Mouse (Mus musculus) ovary, postnatal 10 days (tissue): ENCODE data around the gene Mfap5.
A peak's percentile ranks its signal among the peaks of the same experiment; 100 is the strongest.
"Not testable (repeated sequence)": the region's sequence is repeated elsewhere in the genome, so short reads cannot be mapped to it uniquely, and the experiment has no call there.

Experiments
- DNase-seq: peaks from one replicate; pipeline ENCODE4 v3.0.0; 2022; ENCODE audit warnings: low spot score

Mfap5 gene

GRCm38 (mm10) chr6:122561005-122561404, 55.4 kb downstream of the Mfap5 start:
- DNase-seq: no peak

- peak; percentile 20 for DNase-seq
These were observed 56.8 kb downstream of the Mfap5 start for GRCm38 (mm10) chr6:122562463-122562862.

DNA sequence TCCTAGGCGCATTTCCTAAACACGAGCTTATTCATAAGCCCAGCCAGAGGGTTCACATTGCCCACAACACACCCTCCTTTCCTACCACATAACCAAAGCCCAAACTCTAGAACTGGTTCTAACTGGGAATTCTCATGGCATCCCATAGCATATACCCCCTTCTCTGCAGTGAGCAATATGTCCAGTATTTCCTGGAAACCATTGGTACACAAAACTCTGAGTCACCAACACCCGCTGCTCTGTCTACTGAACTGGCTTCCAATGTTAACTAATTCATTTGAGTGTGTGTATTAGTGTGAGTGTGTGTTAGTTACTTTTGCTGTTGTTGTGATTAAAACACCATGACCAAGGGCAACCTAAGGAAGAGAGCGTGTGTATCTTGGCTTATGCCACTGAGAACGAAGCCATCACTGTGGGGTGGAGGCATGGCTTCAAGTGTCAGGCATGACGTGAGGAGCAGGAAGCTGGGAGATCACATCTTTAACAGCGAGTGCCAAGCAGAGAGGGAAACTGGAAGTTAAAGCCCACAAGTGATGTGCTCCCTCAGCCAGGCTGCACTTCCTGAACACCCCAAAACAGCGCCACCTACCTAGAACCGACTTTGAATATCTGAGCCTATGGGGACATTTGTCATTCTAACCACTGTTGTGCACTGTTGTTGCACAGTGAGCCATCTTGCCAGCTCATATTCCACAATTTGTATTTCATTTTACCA, 59.6 kb downstream of the Mfap5 start:
- DNase-seq: no peak

DNA sequence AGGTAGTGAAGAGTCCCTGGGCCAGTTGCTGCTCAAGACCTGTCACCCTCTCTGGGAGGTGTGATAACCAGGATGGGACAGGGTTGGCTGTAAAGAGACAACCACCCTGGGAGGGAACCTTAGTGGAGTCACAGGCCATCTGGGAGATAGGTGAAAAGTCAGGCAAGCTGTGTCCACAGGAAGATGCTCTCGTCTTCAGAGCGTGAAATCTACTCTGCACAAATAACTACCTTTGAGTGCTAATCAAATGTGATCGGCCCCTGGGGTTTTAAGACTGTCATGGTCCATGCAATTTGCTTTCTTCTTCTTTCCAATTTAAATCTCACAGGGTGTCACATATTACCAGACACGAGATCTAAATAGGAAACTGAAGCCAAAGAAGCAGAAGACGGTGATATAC, 63.5 kb downstream of the Mfap5 start:
- DNase-seq: no peak

- DNase-seq: no peak
These were observed 64.1 kb downstream of the Mfap5 start for GRCm38 (mm10) chr6:122569762-122570161.

DNA sequence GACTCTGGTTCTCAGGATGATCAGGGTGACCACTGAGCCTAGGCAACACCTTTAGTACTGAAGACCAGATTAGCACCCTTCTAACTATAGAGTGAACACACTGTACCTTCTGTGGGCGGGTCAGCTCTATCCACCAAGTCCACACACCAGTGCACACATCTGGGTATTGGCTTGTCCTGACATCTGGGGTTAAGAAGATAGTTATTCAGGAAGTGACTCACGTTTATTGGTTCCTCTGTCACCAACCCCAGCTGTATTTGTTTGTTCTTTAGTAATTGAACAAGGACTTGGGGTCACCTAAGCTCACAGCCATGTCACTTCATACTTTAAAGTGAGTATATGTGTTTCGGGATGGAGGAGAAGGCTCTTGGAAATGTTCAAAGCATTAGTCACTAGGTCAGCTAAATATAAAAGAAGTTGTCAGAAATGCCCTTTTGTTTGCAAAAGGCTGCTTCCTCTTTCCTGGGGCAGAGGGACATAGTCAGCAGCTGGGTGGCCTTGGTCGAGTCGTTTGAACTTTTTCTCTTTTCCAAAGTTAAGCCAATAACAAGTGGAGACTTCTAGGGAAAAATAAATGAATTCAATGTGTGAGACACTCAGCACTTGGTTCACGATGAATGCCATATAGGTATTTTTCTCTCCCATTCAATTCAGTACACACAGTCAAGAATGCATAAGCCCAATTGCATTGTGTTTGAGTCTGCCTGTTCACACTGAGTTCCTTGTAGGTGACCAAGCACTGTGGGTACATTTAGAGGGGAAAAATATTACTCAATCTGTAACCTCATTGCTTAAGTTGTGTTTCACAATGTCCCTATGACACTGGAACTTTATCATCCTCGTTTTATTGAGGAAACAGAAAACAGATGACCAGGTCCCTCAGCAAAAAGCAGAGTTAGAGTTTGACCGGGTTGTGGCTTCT, 65.3 kb downstream of the Mfap5 start:
- DNase-seq: no peak

DNA sequence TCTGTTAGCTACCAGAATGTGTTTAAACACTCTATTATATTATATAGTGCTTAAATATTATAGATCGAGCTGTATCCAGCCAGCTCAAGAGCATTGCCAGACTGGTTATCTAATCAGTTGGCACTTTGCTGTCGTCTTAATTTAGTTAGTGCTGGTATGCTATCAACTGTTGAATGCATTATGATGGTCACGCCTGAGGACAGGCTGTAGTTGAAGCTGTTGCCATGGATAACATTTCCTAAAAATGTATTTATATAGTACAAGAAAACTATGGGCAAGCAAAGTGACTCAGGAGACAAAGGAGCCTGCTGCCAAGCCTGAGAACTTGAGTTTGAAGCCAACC, 65.9 kb downstream of the Mfap5 start:
- no peak for DNase-seq

DNA sequence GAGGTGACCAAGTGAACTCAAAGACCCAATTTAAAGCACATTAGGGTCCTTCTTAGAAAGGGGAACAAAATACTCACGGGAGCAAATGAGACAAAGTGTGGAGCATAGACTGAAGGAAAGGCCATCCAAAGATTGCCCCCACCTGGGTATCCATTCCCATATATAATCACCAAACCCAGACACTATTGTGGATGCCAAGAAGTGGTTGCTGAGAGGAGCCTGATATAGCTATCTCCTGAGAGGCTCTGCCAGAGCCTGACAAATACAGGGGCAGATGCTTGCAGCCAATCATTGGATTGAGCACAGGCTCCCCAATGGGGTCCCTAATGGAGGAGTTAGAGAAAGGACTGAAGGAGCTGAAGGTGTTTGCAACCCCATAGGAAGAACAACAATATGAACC, 69.4 kb downstream of the Mfap5 start:
- DNase-seq: not testable (repeated sequence)

DNA sequence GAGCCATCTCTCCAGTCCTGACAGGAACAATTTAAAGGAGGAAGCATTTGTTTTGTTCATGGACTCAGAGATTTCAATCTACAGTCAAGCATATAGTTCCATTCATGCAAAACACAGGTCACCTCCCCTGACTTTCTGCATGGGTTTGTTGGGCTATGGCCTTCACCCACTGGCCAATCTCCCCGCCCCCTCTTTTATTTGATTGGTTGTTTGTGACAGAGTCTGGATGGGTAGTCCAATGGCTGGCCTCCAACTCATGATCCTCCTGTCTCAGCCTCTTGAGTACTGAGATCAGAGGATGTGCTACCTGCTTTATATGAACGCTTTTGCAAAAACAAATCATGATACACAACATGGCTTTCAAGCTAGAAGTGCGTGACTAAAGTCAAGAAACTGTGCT, 71.4 kb downstream of the Mfap5 start:
- no peak for DNase-seq
